Mouse (Mus musculus): ENCODE measurements around the gene Trpv1. TPM values are rescaled to one million over a fixed set of nuclear protein-coding genes. Genes with fewer than 3 reads are reported as not detected.
A peak's percentile ranks its signal among the peaks of the same experiment; 100 is the strongest.

Gene Trpv1
- polyA plus RNA-seq, 1 experiment from 2014 or later: 0.09 TPM

- ATAC-seq (ENCODE audit: insufficient number of reproducible peaks, low FRiP score, low TSS enrichment, low read depth) (no peak), DNase-seq (ENCODE audit: low spot score) (no peak)
- no peak overlapping the region for H3K27ac ChIP-seq (replicated peaks; ENCODE audit: low read depth, low read length)
- H3K9ac ChIP-seq (ENCODE audit: low read length): peak overlapping the region; percentile 46
- H3K36me3 ChIP-seq (ENCODE audit: control insufficient read depth, insufficient read depth, low read length): no peaks in the 10 kb centered on the region
- H3K4me2 ChIP-seq (ENCODE audit: low read depth, severe bottlenecking): peak overlapping the region; percentile 76
- H3K9me3 ChIP-seq (ENCODE audit: control insufficient read depth, low read length): no peaks in the 10 kb centered on the region
- H3K27me3 ChIP-seq (ENCODE audit: control insufficient read depth, insufficient read depth, low read length): no peaks in the 10 kb centered on the region
- H3K4me1 ChIP-seq (ENCODE audit: control insufficient read depth, insufficient read depth, low read length): no peaks in the 10 kb centered on the region
- H3K4me3 ChIP-seq (ENCODE audit: low read depth, low read length): peak overlapping the region; percentile 58
- 3% methylated on average over 12 of the region's 12 CpGs for WGBS
Observed at GRCm38 (mm10) chr11:73199879-73200278, 34.2 kb upstream of the Trpv1 start.

GRCm38 (mm10) chr11:73201021-73201420 is 33.1 kb upstream of the Trpv1 start:
- no peak overlapping the region for H3K4me3 ChIP-seq (ENCODE audit: low read depth, low read length)
- H3K27ac ChIP-seq (replicated peaks; ENCODE audit: low read depth, low read length): no peak overlapping the region
- H3K4me1 ChIP-seq (ENCODE audit: control insufficient read depth, insufficient read depth, low read length): no peaks in the 10 kb centered on the region
- ATAC-seq (ENCODE audit: insufficient number of reproducible peaks, low FRiP score, low TSS enrichment, low read depth): no peak
- H3K9ac ChIP-seq (ENCODE audit: low read length): no peak overlapping the region
- no peak for DNase-seq (ENCODE audit: low spot score)
- no peaks in the 10 kb centered on the region for H3K27me3 ChIP-seq (ENCODE audit: control insufficient read depth, insufficient read depth, low read length)
- no peak overlapping the region for H3K4me2 ChIP-seq (ENCODE audit: low read depth, severe bottlenecking)
- H3K36me3 ChIP-seq (ENCODE audit: control insufficient read depth, insufficient read depth, low read length): no peaks in the 10 kb centered on the region
- H3K9me3 ChIP-seq (ENCODE audit: control insufficient read depth, low read length): no peaks in the 10 kb centered on the region
- 82% methylated on average over 2 of the region's 2 CpGs for WGBS

GRCm38 (mm10) chr11:73201597-73201996 is 32.5 kb upstream of the Trpv1 start:
- Histone ChIP-seq H3K4me3 (ENCODE audit: low read depth, low read length) (no peak overlapping the region), H3K9me3 (ENCODE audit: control insufficient read depth, low read length) (no peaks in the 10 kb centered on the region), H3K27ac (replicated peaks; ENCODE audit: low read depth, low read length) (no peak overlapping the region), H3K9ac (ENCODE audit: low read length) (no peak overlapping the region), H3K27me3 (ENCODE audit: control insufficient read depth, insufficient read depth, low read length) (no peaks in the 10 kb centered on the region), H3K4me2 (ENCODE audit: low read depth, severe bottlenecking) (no peak overlapping the region), H3K4me1 (ENCODE audit: control insufficient read depth, insufficient read depth, low read length) (no peaks in the 10 kb centered on the region), H3K36me3 (ENCODE audit: control insufficient read depth, insufficient read depth, low read length) (no peaks in the 10 kb centered on the region)
- no peak for ATAC-seq (ENCODE audit: insufficient number of reproducible peaks, low FRiP score, low TSS enrichment, low read depth)
- no peak for DNase-seq (ENCODE audit: low spot score)
- WGBS: 36% methylated on average over 4 of the region's 4 CpGs

- ATAC-seq (ENCODE audit: insufficient number of reproducible peaks, low FRiP score, low TSS enrichment, low read depth) (no peak), DNase-seq (ENCODE audit: low spot score) (no peak)
- Histone ChIP-seq H3K4me3 (ENCODE audit: low read depth, low read length) (no peak overlapping the region), H3K27ac (replicated peaks; ENCODE audit: low read depth, low read length) (no peak overlapping the region), H3K9ac (ENCODE audit: low read length) (no peak overlapping the region), H3K27me3 (ENCODE audit: control insufficient read depth, insufficient read depth, low read length) (no peaks in the 10 kb centered on the region), H3K9me3 (ENCODE audit: control insufficient read depth, low read length) (no peaks in the 10 kb centered on the region), H3K4me2 (ENCODE audit: low read depth, severe bottlenecking) (no peak overlapping the region), H3K4me1 (ENCODE audit: control insufficient read depth, insufficient read depth, low read length) (no peaks in the 10 kb centered on the region), H3K36me3 (ENCODE audit: control insufficient read depth, insufficient read depth, low read length) (no peaks in the 10 kb centered on the region)
- 88% methylated on average over 8 of the region's 8 CpGs for WGBS
Observed at GRCm38 (mm10) chr11:73203895-73204294, 30.2 kb upstream of the Trpv1 start.

- WGBS: 64% methylated on average over 7 of the region's 7 CpGs
- Histone ChIP-seq H3K4me3 (ENCODE audit: low read depth, low read length) (no peak overlapping the region), H3K4me2 (ENCODE audit: low read depth, severe bottlenecking) (no peak overlapping the region), H3K4me1 (ENCODE audit: control insufficient read depth, insufficient read depth, low read length) (no peaks in the 10 kb centered on the region), H3K9me3 (ENCODE audit: control insufficient read depth, low read length) (no peaks in the 10 kb centered on the region), H3K27me3 (ENCODE audit: control insufficient read depth, insufficient read depth, low read length) (no peaks in the 10 kb centered on the region), H3K36me3 (ENCODE audit: control insufficient read depth, insufficient read depth, low read length) (no peaks in the 10 kb centered on the region), H3K27ac (replicated peaks; ENCODE audit: low read depth, low read length) (no peak overlapping the region), H3K9ac (ENCODE audit: low read length) (no peak overlapping the region)
- DNase-seq (ENCODE audit: low spot score) (no peak), ATAC-seq (ENCODE audit: insufficient number of reproducible peaks, low FRiP score, low TSS enrichment, low read depth) (no peak)
Observed at GRCm38 (mm10) chr11:73205194-73205593, 28.9 kb upstream of the Trpv1 start.

GRCm38 (mm10) chr11:73207621-73208020 is 26.5 kb upstream of the Trpv1 start:
- Histone ChIP-seq H3K9me3 (ENCODE audit: control insufficient read depth, low read length) (no peaks in the 10 kb centered on the region), H3K36me3 (ENCODE audit: control insufficient read depth, insufficient read depth, low read length) (no peaks in the 10 kb centered on the region), H3K9ac (ENCODE audit: low read length) (no peak overlapping the region), H3K27me3 (ENCODE audit: control insufficient read depth, insufficient read depth, low read length) (no peaks in the 10 kb centered on the region), H3K4me2 (ENCODE audit: low read depth, severe bottlenecking) (no peak overlapping the region), H3K27ac (replicated peaks; ENCODE audit: low read depth, low read length) (no peak overlapping the region), H3K4me3 (ENCODE audit: low read depth, low read length) (no peak overlapping the region), H3K4me1 (ENCODE audit: control insufficient read depth, insufficient read depth, low read length) (no peaks in the 10 kb centered on the region)
- 84% methylated on average over 2 of the region's 2 CpGs for WGBS
- DNase-seq (ENCODE audit: low spot score) (no peak), ATAC-seq (ENCODE audit: insufficient number of reproducible peaks, low FRiP score, low TSS enrichment, low read depth) (no peak)

GRCm38 (mm10) chr11:73213956-73214355 is 20.1 kb upstream of the Trpv1 start:
- H3K27ac ChIP-seq (replicated peaks; ENCODE audit: low read depth, low read length): no peak overlapping the region
- H3K36me3 ChIP-seq (ENCODE audit: control insufficient read depth, insufficient read depth, low read length): no peaks in the 10 kb centered on the region
- no peak overlapping the region for H3K4me2 ChIP-seq (ENCODE audit: low read depth, severe bottlenecking)
- no peaks in the 10 kb centered on the region for H3K4me1 ChIP-seq (ENCODE audit: control insufficient read depth, insufficient read depth, low read length)
- H3K27me3 ChIP-seq (ENCODE audit: control insufficient read depth, insufficient read depth, low read length): no peaks in the 10 kb centered on the region
- no peak for ATAC-seq (ENCODE audit: insufficient number of reproducible peaks, low FRiP score, low TSS enrichment, low read depth)
- WGBS: 85% methylated on average over 3 of the region's 3 CpGs
- no peak for DNase-seq (ENCODE audit: low spot score)
- no peaks in the 10 kb centered on the region for H3K9me3 ChIP-seq (ENCODE audit: control insufficient read depth, low read length)
- H3K9ac ChIP-seq (ENCODE audit: low read length): no peak overlapping the region
- H3K4me3 ChIP-seq (ENCODE audit: low read depth, low read length): no peak overlapping the region

GRCm38 (mm10) chr11:73219671-73220070 is 14.4 kb upstream of the Trpv1 start:
- Histone ChIP-seq H3K9ac (ENCODE audit: low read length) (no peak overlapping the region), H3K4me2 (ENCODE audit: low read depth, severe bottlenecking) (no peak overlapping the region), H3K4me3 (ENCODE audit: low read depth, low read length) (no peak overlapping the region), H3K27me3 (ENCODE audit: control insufficient read depth, insufficient read depth, low read length) (no peaks in the 10 kb centered on the region), H3K36me3 (ENCODE audit: control insufficient read depth, insufficient read depth, low read length) (no peaks in the 10 kb centered on the region), H3K9me3 (ENCODE audit: control insufficient read depth, low read length) (no peaks in the 10 kb centered on the region), H3K4me1 (ENCODE audit: control insufficient read depth, insufficient read depth, low read length) (no peaks in the 10 kb centered on the region), H3K27ac (replicated peaks; ENCODE audit: low read depth, low read length) (no peak overlapping the region)
- DNase-seq (ENCODE audit: low spot score) (no peak), ATAC-seq (ENCODE audit: insufficient number of reproducible peaks, low FRiP score, low TSS enrichment, low read depth) (no peak)
- WGBS: 55% methylated on average over 2 of the region's 2 CpGs

- ATAC-seq (ENCODE audit: insufficient number of reproducible peaks, low FRiP score, low TSS enrichment, low read depth) (no peak), DNase-seq (ENCODE audit: low spot score) (no peak)
- Histone ChIP-seq H3K4me1 (ENCODE audit: control insufficient read depth, insufficient read depth, low read length) (no peaks in the 10 kb centered on the region), H3K9me3 (ENCODE audit: control insufficient read depth, low read length) (no peaks in the 10 kb centered on the region), H3K27ac (replicated peaks; ENCODE audit: low read depth, low read length) (no peak overlapping the region), H3K4me2 (ENCODE audit: low read depth, severe bottlenecking) (no peak overlapping the region), H3K4me3 (ENCODE audit: low read depth, low read length) (no peak overlapping the region), H3K36me3 (ENCODE audit: control insufficient read depth, insufficient read depth, low read length) (no peaks in the 10 kb centered on the region), H3K9ac (ENCODE audit: low read length) (no peak overlapping the region), H3K27me3 (ENCODE audit: control insufficient read depth, insufficient read depth, low read length) (no peaks in the 10 kb centered on the region)
- 93% methylated on average over 1 of the region's 1 CpGs for WGBS
Observed at GRCm38 (mm10) chr11:73220651-73221050, 13.4 kb upstream of the Trpv1 start.

Measured in limb, embryonic 11.5 days (tissue).